Mouse (Mus musculus) G1E (cell line): ENCODE results near the gene Lnx1. TPM values are rescaled to one million over a fixed set of nuclear protein-coding genes. Genes with fewer than 3 reads are reported as not detected.

ENCODE experiments used
- ATAC-seq: 2 replicates; pipeline ENCODE4 v1.8.0; 2016; ENCODE audit warnings: mild to moderate bottlenecking; ENCODE audit not compliant: insufficient number of reproducible peaks, poor library complexity, low FRiP score, severe bottlenecking; ENCODE audit errors: extremely low read depth
- DNase-seq: peaks from one replicate; pipeline ENCODE4 v3.0.0; 2012; ENCODE audit warnings: low spot score
- H3K27me3 ChIP-seq: 2 replicates; pipeline ENCODE4 v1.6.1; 2012; ENCODE audit warnings: mild to moderate bottlenecking, low read length, inconsistent platforms; ENCODE audit not compliant: insufficient read depth
- H3K36me3 ChIP-seq: replicated peaks from 2 replicates; pipeline ENCODE3; 2012; ENCODE audit warnings: mild to moderate bottlenecking, inconsistent platforms
- H3K4me1 ChIP-seq: 2 replicates; pipeline ENCODE4 v1.6.1; 2012; ENCODE audit warnings: low read depth, low read length, inconsistent platforms, mixed read lengths; ENCODE audit not compliant: insufficient read depth
- H3K4me3 ChIP-seq: 2 replicates; pipeline ENCODE4 v1.5.1; 2012; ENCODE audit warnings: low read depth, mild to moderate bottlenecking, inconsistent platforms, low read length, moderate library complexity, mixed read lengths
- H3K9me3 ChIP-seq: replicated peaks from 2 replicates; pipeline ENCODE4 v1.6.1; 2012; ENCODE audit warnings: inconsistent platforms
- CTCF ChIP-seq: IDR thresholded peaks from 2 replicates; pipeline ENCODE4 v1.5.1; 2012; ENCODE audit warnings: low read depth, low read length, inconsistent platforms, mixed read lengths
- GATA1 ChIP-seq: IDR thresholded peaks from 2 replicates; pipeline ENCODE4 v1.6.1; 2012; ENCODE audit warnings: borderline replicate concordance, low read length, inconsistent platforms, mixed read lengths
- GATA2 ChIP-seq: IDR thresholded peaks from 2 replicates; pipeline ENCODE4 v1.6.1; 2012; ENCODE audit warnings: low read depth, low read length, inconsistent platforms, borderline replicate concordance
- POLR2AphosphoS5 ChIP-seq: IDR thresholded peaks from 2 replicates; pipeline ENCODE4 v1.6.1; 2012; ENCODE audit warnings: low read depth, low read length, inconsistent platforms; ENCODE audit not compliant: insufficient replicate concordance
- TAL1 ChIP-seq: conservative IDR thresholded peaks from 2 replicates; pipeline ENCODE4 v1.6.1; 2012; ENCODE audit warnings: low read depth, low read length, inconsistent platforms, mixed read lengths
- polyA plus RNA-seq: library from polyadenylated mRNA; stranded (reverse); fragments of >175 nt; gene quantifications from 2 replicates; pipeline ENCODE4 v1.2.3, GENCODE M21; 2012
- total RNA-seq, 2 experiments: library from RNA; stranded (forward) in 1 of 2; stranded (reverse) in 1 of 2; fragments of 200-1000 nt in 1 of 2; fragments of >200 nt in 1 of 2; fragmentation: Nextera tagmentation in 1 of 2; gene quantifications; 2 replicates each; pipeline ENCODE4 v1.2.3; 2014 to 2017

Lnx1 gene
- total and polyA plus RNA-seq, 3 experiments = 0.16 TPM; not detected in 2

- ATAC-seq = no peak
- no peaks in the 10 kb centered on the region for H3K9me3 ChIP-seq
- no peak for TF ChIP-seq GATA1
- TF ChIP-seq GATA2 = no peak
- no peak for TF ChIP-seq CTCF
- no peak for TF ChIP-seq POLR2AphosphoS5
- no peak for TF ChIP-seq TAL1
- H3K27me3 ChIP-seq = peaks cover 53% of the 10 kb centered on the region
- H3K4me1 ChIP-seq = peaks cover 15% of the 10 kb centered on the region
- H3K36me3 ChIP-seq = no peaks in the 10 kb centered on the region
- no peak for DNase-seq
- H3K4me3 ChIP-seq = peak overlapping the region; percentile 59; the same call in 1 of the 2 replicates
Observed at GRCm38 (mm10) chr5:74703741-74704459, 1.2 kb upstream of the Lnx1 start.

- no peak for DNase-seq
- Histone ChIP-seq H3K4me1 (peaks cover 15% of the 10 kb centered on the region), H3K9me3 (no peaks in the 10 kb centered on the region), H3K36me3 (no peaks in the 10 kb centered on the region), H3K27me3 (peaks cover 35% of the 10 kb centered on the region), H3K4me3 (no peak overlapping the region)
- TF ChIP-seq GATA1 = no peak
- TF ChIP-seq TAL1 = no peak
- TF ChIP-seq POLR2AphosphoS5 = no peak
- no peak for TF ChIP-seq GATA2
- TF ChIP-seq CTCF = no peak
- ATAC-seq = no peak
Observed at GRCm38 (mm10) chr5:74700918-74701317, 1.8 kb downstream of the Lnx1 start.

GRCm38 (mm10) chr5:74699673-74700072, 3.0 kb downstream of the Lnx1 start:
- Histone ChIP-seq H3K4me1 (peaks cover 12% of the 10 kb centered on the region), H3K4me3 (no peak overlapping the region), H3K36me3 (no peaks in the 10 kb centered on the region), H3K27me3 (peaks cover 35% of the 10 kb centered on the region), H3K9me3 (no peaks in the 10 kb centered on the region)
- no peak for TF ChIP-seq POLR2AphosphoS5
- TF ChIP-seq CTCF = no peak
- TF ChIP-seq GATA2 = no peak
- no peak for TF ChIP-seq GATA1
- TF ChIP-seq TAL1 = no peak
- no peak for DNase-seq
- no peak for ATAC-seq

- DNase-seq (no peak), ATAC-seq (no peak)
- Histone ChIP-seq H3K36me3 (no peaks in the 10 kb centered on the region), H3K9me3 (no peaks in the 10 kb centered on the region), H3K4me3 (no peak overlapping the region), H3K27me3 (peaks cover 25% of the 10 kb centered on the region), H3K4me1 (no peaks in the 10 kb centered on the region)
- TF ChIP-seq TAL1 (no peak), GATA2 (no peak), CTCF (no peak), POLR2AphosphoS5 (no peak), GATA1 (no peak)
Observed at GRCm38 (mm10) chr5:74697534-74697933, 5.2 kb downstream of the Lnx1 start.

- no peak for TF ChIP-seq POLR2AphosphoS5
- no peak for TF ChIP-seq CTCF
- no peak for TF ChIP-seq GATA1
- TF ChIP-seq GATA2 = no peak
- no peak for TF ChIP-seq TAL1
- Histone ChIP-seq H3K4me1 (no peaks in the 10 kb centered on the region), H3K4me3 (no peak overlapping the region), H3K27me3 (peaks cover 16% of the 10 kb centered on the region), H3K36me3 (no peaks in the 10 kb centered on the region), H3K9me3 (no peaks in the 10 kb centered on the region)
- no peak for ATAC-seq
- no peak for DNase-seq
Observed at GRCm38 (mm10) chr5:74694390-74694801, 8.3 kb downstream of the Lnx1 start.

GRCm38 (mm10) chr5:74693836-74694235, 8.9 kb downstream of the Lnx1 start:
- DNase-seq = no peak
- ATAC-seq = no peak
- Histone ChIP-seq H3K4me1 (no peaks in the 10 kb centered on the region), H3K9me3 (no peaks in the 10 kb centered on the region), H3K4me3 (no peak overlapping the region), H3K36me3 (no peaks in the 10 kb centered on the region), H3K27me3 (peaks cover 18% of the 10 kb centered on the region)
- TF ChIP-seq GATA2 (no peak), CTCF (no peak), POLR2AphosphoS5 (no peak)
